Mouse (Mus musculus) thymus, postnatal 25 days (tissue): Measurements from ENCODE around the gene Rragc.

Experiments used
- DNase-seq: peaks from one replicate; pipeline ENCODE4 v3.0.0; 2022

The Rragc gene

GRCm38 (mm10) chr4:123916748-123917547 is at the start of gene Rragc:
TSS of gene Rragc (plus strand) at chr4:123917446.
- DNase-seq, result peak; percentile 100

DNA sequence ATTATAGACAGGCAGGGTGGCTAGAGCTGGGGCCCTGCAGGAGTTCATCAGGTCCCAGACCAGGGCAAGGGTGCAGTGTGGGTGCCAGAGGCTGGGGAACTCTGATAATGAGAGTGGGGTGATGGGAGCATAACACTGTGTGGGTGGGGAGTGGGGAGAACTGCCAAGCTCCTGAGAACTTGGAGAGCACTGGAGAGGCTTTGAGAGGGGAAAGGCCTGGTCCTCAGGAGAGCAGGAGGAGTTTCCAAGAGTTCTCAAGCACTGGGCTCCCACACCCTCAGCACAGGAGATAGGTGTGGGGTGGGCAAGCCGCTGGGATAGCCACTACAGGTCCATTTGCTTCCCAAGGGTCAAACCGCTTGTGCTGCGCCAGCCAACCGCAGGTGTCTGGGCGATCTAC is 23.5 kb upstream of the Rragc start:
- DNase-seq, result no peak

DNA sequence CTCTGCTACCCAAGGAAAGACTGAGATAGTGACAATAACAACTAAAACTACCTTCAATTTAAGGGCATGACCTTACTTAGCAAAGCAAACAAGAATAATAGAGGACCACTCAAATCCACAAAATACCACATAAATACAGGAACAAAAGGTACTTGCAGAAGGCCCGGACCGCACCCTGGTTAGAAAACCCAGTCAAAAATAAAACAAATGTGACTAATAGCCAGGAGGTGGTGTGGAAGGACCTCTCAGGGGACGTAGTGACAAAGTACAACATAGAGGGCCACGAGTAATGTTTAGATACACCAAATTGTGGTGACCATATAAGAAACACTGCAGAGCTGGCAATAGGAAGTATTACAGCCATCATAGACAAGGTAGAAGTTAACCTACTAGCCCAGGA is 23.0 kb upstream of the Rragc start:
- DNase-seq, result no peak

DNA sequence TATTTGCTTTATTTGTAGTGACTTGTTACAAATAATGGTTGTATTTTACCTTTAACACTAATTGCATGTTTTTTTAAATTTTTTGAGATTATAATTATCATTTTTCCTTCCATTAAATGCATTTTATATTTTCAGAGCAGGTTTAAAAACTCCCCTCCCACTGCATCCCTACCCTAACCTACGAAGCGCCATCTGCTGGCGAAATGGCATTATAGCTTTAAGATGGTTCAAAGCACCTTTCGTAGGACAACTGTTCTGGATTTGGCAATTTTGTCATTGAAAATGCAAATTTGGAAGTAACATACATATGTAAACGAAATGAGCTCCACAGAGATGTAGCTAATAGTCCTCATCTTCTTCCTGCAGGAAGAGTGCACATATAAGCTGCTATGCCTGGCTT is 18.6 kb upstream of the Rragc start:
- peak; percentile 27 for DNase-seq

- no peak for DNase-seq
Observed at GRCm38 (mm10) chr4:123903432-123903831, 13.8 kb upstream of the Rragc start.

- DNase-seq, result peak; percentile 100
Observed at GRCm38 (mm10) chr4:123904333-123905125, 12.7 kb upstream of the Rragc start, which contains the start of gene Mycbp. TSS of gene Mycbp (plus strand) at chr4:123904832.

DNA sequence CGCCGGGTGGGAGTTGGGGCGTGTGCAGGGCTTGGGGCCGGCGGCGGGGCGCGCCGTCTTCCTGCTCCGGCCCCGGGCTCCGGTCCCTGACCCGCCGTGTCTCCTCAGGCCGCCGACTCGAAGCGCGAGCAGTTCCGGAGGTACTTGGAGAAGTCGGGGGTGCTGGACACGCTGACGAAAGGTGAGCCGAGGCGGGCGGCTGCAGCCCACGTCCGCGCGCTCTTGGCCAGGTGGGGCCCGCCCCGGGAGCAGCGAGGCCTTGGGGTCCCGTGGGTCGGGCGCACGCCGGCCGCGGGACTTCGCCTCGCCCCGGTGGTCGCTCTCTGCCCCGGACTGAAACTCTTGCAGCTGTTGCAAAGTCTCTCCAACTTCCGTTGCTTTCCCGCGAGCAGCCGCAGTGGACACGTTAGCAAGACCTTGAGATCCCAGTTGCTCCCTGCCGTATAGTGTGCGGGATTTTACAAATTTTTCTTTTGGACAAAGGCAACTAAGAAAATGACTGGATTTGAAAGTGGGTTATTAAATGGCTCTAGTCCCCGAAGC is 12.0 kb upstream of the Rragc start:
- no peak for DNase-seq

- no peak for DNase-seq
Observed at GRCm38 (mm10) chr4:123911503-123911902, 5.7 kb upstream of the Rragc start.

DNA sequence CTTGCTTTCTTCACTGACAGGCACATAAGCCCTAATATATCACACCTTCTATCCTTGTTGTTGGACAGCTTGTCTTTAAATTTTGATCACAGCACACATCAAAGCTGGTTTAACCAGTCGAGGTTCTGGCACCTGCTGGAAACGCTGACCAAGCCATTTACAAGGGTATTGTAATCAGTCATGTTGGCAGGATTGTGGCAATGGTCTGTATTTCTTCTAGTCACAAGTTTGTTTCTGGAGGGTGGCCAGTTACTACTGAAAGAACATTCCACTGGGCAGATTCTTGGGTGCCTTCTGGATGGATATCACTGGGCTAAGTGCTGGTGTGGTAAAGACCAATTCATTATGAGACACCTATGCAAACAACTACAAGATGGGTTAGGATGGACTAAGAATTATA is 4.8 kb upstream of the Rragc start:
- no peak for DNase-seq

- no peak for DNase-seq
Observed at GRCm38 (mm10) chr4:123917548-123918140, 398 bp downstream of the Rragc start, which contains the start of gene 4930535I16Rik. TSS of gene 4930535I16Rik (minus strand) at chr4:123918022.

- DNase-seq, result no peak
Observed at GRCm38 (mm10) chr4:123918851-123919250, 1.6 kb downstream of the Rragc start.

DNA sequence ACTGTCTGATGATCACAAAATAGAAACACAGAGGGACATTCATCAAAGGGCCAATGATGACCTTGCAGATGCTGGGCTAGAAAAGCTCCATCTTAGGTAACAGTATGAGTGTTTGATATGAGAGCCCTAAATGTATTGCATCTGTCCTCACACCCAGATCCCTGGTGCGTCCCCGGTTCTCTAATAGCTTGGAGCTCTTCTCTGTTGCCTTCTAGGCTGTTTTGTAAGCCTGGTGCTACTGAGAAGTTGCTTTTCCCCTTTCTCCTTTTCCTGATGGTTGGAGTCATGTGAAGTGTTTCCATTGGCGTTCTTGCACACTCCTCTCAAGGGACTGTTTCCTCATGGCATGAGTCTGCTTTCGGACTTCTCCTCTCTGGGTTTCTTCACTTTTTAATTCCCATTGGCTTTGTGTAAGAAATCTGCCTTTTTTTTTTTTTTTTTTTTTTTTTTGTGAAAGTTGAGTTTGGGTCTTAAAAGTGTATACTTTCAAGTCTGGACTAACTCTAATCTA is 3.9 kb downstream of the Rragc start:
- DNase-seq, result no peak

DNA sequence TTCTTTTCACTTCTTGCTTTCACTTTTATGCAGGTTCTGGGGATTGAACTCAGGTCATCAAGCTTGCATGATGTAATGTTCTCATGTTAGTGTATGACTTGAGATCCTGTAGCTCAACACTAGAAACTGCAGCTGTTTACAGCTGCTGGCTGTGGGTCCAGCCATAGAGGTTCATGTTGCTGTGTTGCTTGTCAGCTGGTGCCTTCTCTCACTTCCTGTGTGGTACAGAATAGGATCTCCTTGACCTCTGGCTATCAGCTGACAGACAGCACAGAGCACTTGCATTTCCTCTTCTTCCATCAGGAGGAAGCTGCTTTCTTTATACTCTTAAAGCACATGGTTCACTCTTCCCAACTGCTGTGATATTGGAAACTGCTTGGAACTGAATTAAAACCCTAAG is 10.7 kb downstream of the Rragc start:
- DNase-seq, result no peak

DNA sequence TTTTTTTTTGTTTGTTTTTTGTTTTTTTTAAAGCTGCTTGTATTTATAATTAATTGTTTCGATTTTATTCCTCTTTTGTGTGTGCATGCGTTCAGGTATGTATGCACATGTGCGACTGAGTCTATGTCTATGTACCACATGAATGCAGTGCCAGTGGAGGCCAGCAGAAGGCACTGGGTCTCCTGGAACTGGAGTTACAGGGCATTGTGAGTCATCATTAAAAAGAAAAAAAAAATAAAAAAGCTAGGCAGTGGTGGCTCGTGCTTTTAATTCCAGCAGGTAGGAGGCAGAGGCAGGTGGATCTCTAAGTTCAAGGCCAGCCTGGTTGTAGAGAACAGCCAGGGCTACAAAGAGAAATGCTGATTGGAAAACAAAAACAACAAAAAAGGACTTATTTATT is 12.7 kb downstream of the Rragc start:
- no peak for DNase-seq

GRCm38 (mm10) chr4:123934306-123934705 is 17.1 kb downstream of the Rragc start:
- DNase-seq, result no peak

GRCm38 (mm10) chr4:123936059-123936458 is 18.8 kb downstream of the Rragc start:
- DNase-seq, result no peak

GRCm38 (mm10) chr4:123939838-123940237 is 22.6 kb downstream of the Rragc start:
- peak; percentile 70 for DNase-seq

GRCm38 (mm10) chr4:123940878-123941277 is 23.6 kb downstream of the Rragc start:
- DNase-seq, result peak; percentile 35

- DNase-seq, result no peak
Observed at GRCm38 (mm10) chr4:123946701-123947100, 29.5 kb downstream of the Rragc start.

DNA sequence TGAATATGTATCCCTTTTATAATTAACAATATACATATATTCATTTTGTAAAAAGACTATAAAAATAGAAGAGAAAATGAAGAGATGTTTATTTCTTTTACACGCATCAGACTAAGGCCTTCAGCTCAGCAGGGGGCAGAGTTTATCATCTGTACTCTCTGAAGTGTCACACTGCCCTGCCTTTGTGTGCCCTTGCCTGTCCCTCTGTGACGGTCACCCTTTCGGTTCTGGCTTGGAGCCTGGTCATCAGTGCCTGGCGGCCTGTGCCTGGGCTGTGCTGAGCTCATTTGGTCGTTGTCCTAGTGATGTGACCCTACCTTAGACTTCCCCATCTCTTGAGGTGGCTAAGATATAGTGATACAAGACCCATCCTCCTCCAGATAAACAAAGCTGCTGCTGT is 29.9 kb downstream of the Rragc start:
- no peak for DNase-seq

DNA sequence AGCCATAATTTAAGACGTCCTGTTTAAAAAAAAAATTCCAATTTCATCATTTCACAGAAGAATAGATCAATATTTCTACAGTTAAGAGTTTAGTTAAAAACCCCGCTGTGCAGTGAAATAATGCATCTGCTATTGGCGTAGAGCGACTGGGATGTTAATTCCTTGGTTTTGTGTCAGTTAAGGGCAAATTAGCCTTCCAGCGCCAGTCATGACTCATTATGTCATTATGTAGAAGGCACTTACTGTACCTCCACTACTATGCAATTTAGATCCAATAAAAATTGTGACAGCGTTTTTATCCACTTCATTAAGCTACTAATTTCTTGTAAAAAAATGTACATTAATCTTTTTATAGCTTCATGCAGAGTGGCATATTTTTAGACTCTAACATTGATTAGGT is 31.7 kb downstream of the Rragc start:
- DNase-seq, result no peak

DNA sequence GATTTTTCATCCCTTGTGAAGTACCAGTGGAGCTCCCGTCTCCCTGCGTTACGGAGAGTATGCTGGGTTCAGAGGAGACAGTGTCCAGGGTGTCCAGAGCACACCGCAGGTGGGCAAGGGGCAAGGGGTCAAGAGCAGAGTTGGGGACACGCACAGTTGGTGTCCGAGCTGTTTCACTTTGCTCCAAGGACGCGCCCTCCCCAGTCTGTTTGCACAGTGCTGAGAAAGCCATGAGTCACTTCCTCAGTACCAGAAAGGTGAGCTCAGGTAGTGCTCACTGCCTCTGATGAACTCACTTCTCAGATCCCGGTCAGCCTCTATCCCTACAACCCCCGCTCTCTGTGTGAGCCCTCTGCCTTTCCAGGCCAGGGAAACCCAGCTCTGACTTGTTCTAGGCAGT is 32.4 kb downstream of the Rragc start:
- DNase-seq, result no peak

DNA sequence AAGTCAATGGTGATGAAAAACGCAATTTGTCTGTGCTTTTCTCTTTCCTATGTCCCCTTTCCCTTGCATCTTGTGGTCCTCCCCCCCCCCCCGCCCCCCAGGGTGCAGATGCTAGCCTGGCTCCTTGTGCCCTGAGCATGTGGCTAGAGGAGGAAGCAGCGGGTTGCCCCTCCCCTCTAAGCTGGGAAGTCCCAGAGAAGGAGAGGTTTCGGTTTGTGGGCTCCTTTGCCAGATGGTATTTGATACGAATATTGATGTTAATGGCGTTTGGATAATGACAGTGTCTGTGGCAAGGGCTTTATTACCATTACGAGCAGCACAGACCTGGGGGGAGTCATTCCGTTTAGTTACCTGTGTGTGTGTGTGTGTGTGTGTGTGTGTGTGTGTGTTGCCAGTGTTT is 34.8 kb downstream of the Rragc start:
- no peak for DNase-seq
